Mouse (Mus musculus): Measurements from ENCODE around the gene Gm11939. TPM values are rescaled to one million over a fixed set of nuclear protein-coding genes. Genes with fewer than 3 reads are reported as not detected.
A peak's percentile ranks its signal among the peaks of the same experiment; 100 is the strongest.
"Not testable (repeated sequence)": the region's sequence is repeated elsewhere in the genome, so short reads cannot be mapped to it uniquely, and the experiment has no call there.

The Gm11939 gene
- total RNA-seq (2021) = not detected
- long read RNA-seq, experiment 1 = 0 reads
- long read RNA-seq, experiment 2 = 0 reads

- no peak for DNase-seq
- intact Hi-C loops (cut with DNase I) = no loop called here
Observed at GRCm38 (mm10) chr11:99559366-99559765, at the start of gene Gm11939. Gene Gm11939, minus strand, starts transcription at chr11:99559466.

- DNase-seq; intact Hi-C loops (cut with DNase I): not testable (repeated sequence)
Observed at GRCm38 (mm10) chr11:99603208-99603607, 43.9 kb upstream of the Gm11939 start, which contains the start of gene Gm11938. Gene Gm11938, minus strand, starts transcription at chr11:99603308.

- intact Hi-C loops (cut with DNase I); DNase-seq: not testable (repeated sequence)
Observed at GRCm38 (mm10) chr11:99597742-99598141, 38.5 kb upstream of the Gm11939 start, which contains the start of gene Krtap9-3. Gene Krtap9-3, minus strand, starts transcription at chr11:99598105.

- intact Hi-C loops (cut with DNase I) = no loop called here
- no peak for DNase-seq
Observed at GRCm38 (mm10) chr11:99590981-99591380, 31.7 kb upstream of the Gm11939 start, which contains the start of gene Krtap1-3. Gene Krtap1-3, minus strand, starts transcription at chr11:99591339.

- DNase-seq = no peak
- intact Hi-C loops (cut with DNase I) = no loop called here
Observed at GRCm38 (mm10) chr11:99585096-99585495, 25.8 kb upstream of the Gm11939 start.

GRCm38 (mm10) chr11:99583245-99583704 is 24.0 kb upstream of the Gm11939 start, which contains the start of gene Krtap1-4:
Gene Krtap1-4, minus strand, starts transcription at chr11:99583654.
- intact Hi-C loops (cut with DNase I) = no loop called here
- DNase-seq = no peak

GRCm38 (mm10) chr11:99581564-99581963 is 22.3 kb upstream of the Gm11939 start:
- intact Hi-C loops (cut with DNase I) = no loop called here

GRCm38 (mm10) chr11:99581051-99581450 is 21.8 kb upstream of the Gm11939 start:
- intact Hi-C loops (cut with DNase I) = no loop called here
- DNase-seq = no peak

More at GRCm38 (mm10) chr11:99581564-99581963, 22.3 kb upstream of the Gm11939 start:
- DNase-seq = no peak

- DNase-seq = no peak
- intact Hi-C loops (cut with DNase I) = no loop called here
Observed at GRCm38 (mm10) chr11:99580636-99581035, 21.4 kb upstream of the Gm11939 start, which contains the start of gene Krtap1-5. Gene Krtap1-5, minus strand, starts transcription at chr11:99581016.

GRCm38 (mm10) chr11:99574106-99574505 is 14.8 kb upstream of the Gm11939 start:
- DNase-seq = peak; percentile 58 to 78
- intact Hi-C loops (cut with DNase I) = loop anchor here (2.0 to 5.0 kb wide), 2 partner anchors 112 to 195 kb away; no protein-coding TSS in a partner anchor

- intact Hi-C loops (cut with DNase I) = loop anchor here (5.0 kb wide), 1 partner anchor 111 kb away; no protein-coding TSS in a partner anchor
Observed at GRCm38 (mm10) chr11:99573164-99573563, 13.9 kb upstream of the Gm11939 start.

GRCm38 (mm10) chr11:99566530-99566929 is 7.3 kb upstream of the Gm11939 start, which contains the start of gene Krtap3-1:
Gene Krtap3-1, minus strand, starts transcription at chr11:99566630.
- intact Hi-C loops (cut with DNase I) = no loop called here

More at GRCm38 (mm10) chr11:99573164-99573563, 13.9 kb upstream of the Gm11939 start:
- no peak for DNase-seq

GRCm38 (mm10) chr11:99562580-99562979 is 3.3 kb upstream of the Gm11939 start:
- intact Hi-C loops (cut with DNase I) = no loop called here
- no peak for DNase-seq

More at GRCm38 (mm10) chr11:99566530-99566929, 7.3 kb upstream of the Gm11939 start, which contains the start of gene Krtap3-1:
- no peak for DNase-seq

- DNase-seq = no peak
- intact Hi-C loops (cut with DNase I) = no loop called here
Observed at GRCm38 (mm10) chr11:99557976-99558745, 1.1 kb downstream of the Gm11939 start.

GRCm38 (mm10) chr11:99556753-99557152 is 2.5 kb downstream of the Gm11939 start, which contains the start of gene Krtap3-2:
Gene Krtap3-2, minus strand, starts transcription at chr11:99556853.
- intact Hi-C loops (cut with DNase I) = no loop called here
- DNase-seq = no peak

GRCm38 (mm10) chr11:99556195-99556594 is 3.1 kb downstream of the Gm11939 start:
- no peak for DNase-seq
- intact Hi-C loops (cut with DNase I) = no loop called here

GRCm38 (mm10) chr11:99550765-99551164 is 8.5 kb downstream of the Gm11939 start, which contains the start of gene Krtap3-3:
Gene Krtap3-3, minus strand, starts transcription at chr11:99550865.
- intact Hi-C loops (cut with DNase I) = no loop called here
- DNase-seq = no peak

- intact Hi-C loops (cut with DNase I) = no loop called here
Observed at GRCm38 (mm10) chr11:99547892-99548291, 11.4 kb downstream of the Gm11939 start.

GRCm38 (mm10) chr11:99539721-99540120 is 19.5 kb downstream of the Gm11939 start:
- intact Hi-C loops (cut with DNase I) = no loop called here
- peak; percentile 6 to 16 for DNase-seq

More at GRCm38 (mm10) chr11:99547892-99548291, 11.4 kb downstream of the Gm11939 start:
- DNase-seq = no peak

GRCm38 (mm10) chr11:99521288-99521860 is 37.9 kb downstream of the Gm11939 start, which contains the start of gene Krt39:
Gene Krt39, minus strand, starts transcription at chr11:99521338.
- DNase-seq = no peak
- intact Hi-C loops (cut with DNase I) = no loop called here
